Mouse (Mus musculus) MEL (cell line): Measurements from ENCODE around the gene Nelfb. TPM values are rescaled to one million over a fixed set of nuclear protein-coding genes. Genes with fewer than 3 reads are reported as not detected.

Experiments used
- DNase-seq: peaks from one replicate; pipeline ENCODE4 v3.0.0; 2011; ENCODE audit warnings: low read depth, low spot score
- H3K27ac ChIP-seq: 2 replicates; pipeline ENCODE4 v1.5.1; 2012; ENCODE audit warnings: low read depth, mild to moderate bottlenecking, control low read depth, low read length, moderate library complexity; ENCODE audit not compliant: control insufficient read depth
- H3K27me3 ChIP-seq, 2 experiments: fragments of 150-350 bp in 1 of 2; sonication (generic) in 1 of 2; 2 replicates each; pipeline ENCODE4 v1.6.1; 2012; ENCODE audit warnings: low read length in 2 of 2, mild to moderate bottlenecking in 2 of 2, improper control_type of control experiment in 1 of 2, moderate library complexity in 1 of 2; ENCODE audit not compliant: insufficient read depth in 2 of 2, control insufficient read depth in 1 of 2
- H3K36me3 ChIP-seq, 2 experiments: 2 replicates each; pipeline ENCODE4 v1.6.1; 2012 to 2014; ENCODE audit warnings: low read length in 2 of 2, improper control_type of control experiment in 1 of 2, inconsistent platforms in 1 of 2, mild to moderate bottlenecking in 1 of 2; ENCODE audit not compliant: insufficient read depth in 2 of 2, control insufficient read depth in 1 of 2
- H3K4me1 ChIP-seq, 2 experiments: fragments of 150-350 bp in 1 of 2; sonication (generic) in 1 of 2; 2 replicates each; pipeline ENCODE4 v1.6.1; 2012; ENCODE audit warnings: low read length in 2 of 2, improper control_type of control experiment in 1 of 2, mild to moderate bottlenecking in 1 of 2; ENCODE audit not compliant: insufficient read depth in 2 of 2, control insufficient read depth in 1 of 2
- H3K4me3 ChIP-seq, 2 experiments: fragments of 150-350 bp in 1 of 2; sonication (generic) in 1 of 2; 2 replicates each; pipeline ENCODE4 v1.5.1; 2012; ENCODE audit warnings: low read depth in 2 of 2, low read length in 2 of 2, mild to moderate bottlenecking in 2 of 2, moderate library complexity in 2 of 2, control low read depth in 1 of 2, improper control_type of control experiment in 1 of 2; ENCODE audit not compliant: control insufficient read depth in 1 of 2, insufficient read depth in 1 of 2
- H3K79me2 ChIP-seq: 2 replicates; pipeline ENCODE4 v1.6.1; 2012; ENCODE audit warnings: mild to moderate bottlenecking, low read length, moderate library complexity; ENCODE audit not compliant: control insufficient read depth, poor library complexity, insufficient read depth
- H3K9ac ChIP-seq: 2 replicates; pipeline ENCODE4 v1.6.1; 2012; ENCODE audit warnings: low read depth, mild to moderate bottlenecking, control low read depth, low read length, moderate library complexity; ENCODE audit not compliant: control insufficient read depth, poor library complexity, severe bottlenecking
- H3K9me3 ChIP-seq: fragments of 150-350 bp; sonication (generic); replicated peaks from 2 replicates; pipeline ENCODE4 v1.6.1; 2012; ENCODE audit warnings: mild to moderate bottlenecking, low read length, improper control_type of control experiment, moderate library complexity; ENCODE audit not compliant: insufficient read depth
- CHD1 ChIP-seq: IDR thresholded peaks from 2 replicates; pipeline ENCODE4 v1.6.1; 2012; ENCODE audit warnings: low read depth, mild to moderate bottlenecking, inconsistent platforms, low read length, improper control_type of control experiment
- CHD2 ChIP-seq: IDR thresholded peaks from 2 replicates; pipeline ENCODE4 v1.6.1; 2011; ENCODE audit warnings: low read length, improper control_type of control experiment
- E2F4 ChIP-seq: IDR thresholded peaks from 2 replicates; pipeline ENCODE4 v1.6.1; 2011; ENCODE audit warnings: low read depth, low read length, improper control_type of control experiment, borderline replicate concordance
- ELF1 ChIP-seq: IDR thresholded peaks from 2 replicates; pipeline ENCODE4 v1.6.1; 2014; ENCODE audit warnings: low read depth, mild to moderate bottlenecking, inconsistent platforms, low read length, improper control_type of control experiment, moderate library complexity
- EP300 ChIP-seq, 2 experiments: IDR thresholded peaks; 2 replicates each; pipeline ENCODE4 v1.6.1; 2011; ENCODE audit warnings: improper control_type of control experiment in 2 of 2, low read length in 2 of 2, low read depth in 1 of 2, mild to moderate bottlenecking in 1 of 2
- ETS1 ChIP-seq: IDR thresholded peaks from 2 replicates; pipeline ENCODE4 v1.6.1; 2012; ENCODE audit warnings: low read depth, mild to moderate bottlenecking, inconsistent platforms, low read length, improper control_type of control experiment, moderate library complexity
- GABPA ChIP-seq: IDR thresholded peaks from 2 replicates; pipeline ENCODE4 v1.6.1; 2012; ENCODE audit warnings: low read depth, mild to moderate bottlenecking, inconsistent platforms, low read length, improper control_type of control experiment, moderate library complexity
- HCFC1 ChIP-seq: IDR thresholded peaks from 2 replicates; pipeline ENCODE4 v1.6.1; 2012; ENCODE audit warnings: low read depth, mild to moderate bottlenecking, inconsistent platforms, low read length, improper control_type of control experiment, moderate library complexity
- JUND ChIP-seq: IDR thresholded peaks from 2 replicates; pipeline ENCODE4 v1.6.1; 2011; ENCODE audit warnings: low read depth, mild to moderate bottlenecking, improper control_type of control experiment, low read length
- MAZ ChIP-seq: IDR thresholded peaks from 2 replicates; pipeline ENCODE4 v1.6.1; 2012; ENCODE audit warnings: low read depth, mild to moderate bottlenecking, inconsistent platforms, low read length, improper control_type of control experiment
- MEF2A ChIP-seq: IDR thresholded peaks from 2 replicates; pipeline ENCODE4 v1.6.1; 2014; ENCODE audit warnings: low read depth, mild to moderate bottlenecking, inconsistent platforms, low read length, improper control_type of control experiment; ENCODE audit not compliant: poor library complexity, insufficient replicate concordance, severe bottlenecking; ENCODE audit errors: extremely low read depth
- MXI1 ChIP-seq: IDR thresholded peaks from 2 replicates; pipeline ENCODE4 v1.6.1; 2011; ENCODE audit warnings: mild to moderate bottlenecking, low read depth, low read length, improper control_type of control experiment
- NELFE ChIP-seq: IDR thresholded peaks from 2 replicates; pipeline ENCODE4 v1.6.1; 2011; ENCODE audit warnings: low read depth, low read length, improper control_type of control experiment
- NRF1 ChIP-seq: IDR thresholded peaks from 2 replicates; pipeline ENCODE4 v1.6.1; 2014; ENCODE audit warnings: low read depth, mild to moderate bottlenecking, inconsistent platforms, low read length, improper control_type of control experiment, moderate library complexity; ENCODE audit not compliant: poor library complexity, insufficient read depth, severe bottlenecking
- POLR2A ChIP-seq, 2 experiments: IDR thresholded peaks; 2 replicates each; pipeline ENCODE4 v1.6.1; 2011 to 2012; ENCODE audit warnings: low read length in 2 of 2, mild to moderate bottlenecking in 2 of 2, control low read depth in 1 of 2, improper control_type of control experiment in 1 of 2, low read depth in 1 of 2, moderate library complexity in 1 of 2; ENCODE audit not compliant: control insufficient read depth in 1 of 2, insufficient read depth in 1 of 2, poor library complexity in 1 of 2
- POLR2AphosphoS2 ChIP-seq: IDR thresholded peaks from 2 replicates; pipeline ENCODE4 v1.6.1; 2011; ENCODE audit warnings: low read length, improper control_type of control experiment
- RAD21 ChIP-seq: IDR thresholded peaks from 2 replicates; pipeline ENCODE4 v1.6.1; 2011; ENCODE audit warnings: mild to moderate bottlenecking, low read depth, low read length, improper control_type of control experiment
- RCOR1 ChIP-seq: IDR thresholded peaks from 2 replicates; pipeline ENCODE4 v1.6.1; 2012; ENCODE audit warnings: low read depth, mild to moderate bottlenecking, inconsistent platforms, low read length, improper control_type of control experiment
- SIN3A ChIP-seq: IDR thresholded peaks from 2 replicates; pipeline ENCODE4 v1.6.1; 2012; ENCODE audit warnings: low read length, improper control_type of control experiment, inconsistent platforms
- TAL1 ChIP-seq: IDR thresholded peaks from 2 replicates; pipeline ENCODE4 v1.6.1; 2012; ENCODE audit warnings: mild to moderate bottlenecking, inconsistent platforms, low read length, moderate library complexity, mixed read lengths
- TBP ChIP-seq: IDR thresholded peaks from 2 replicates; pipeline ENCODE4 v1.8.0; 2011; ENCODE audit warnings: low read depth, low read length, improper control_type of control experiment
- TCF12 ChIP-seq: IDR thresholded peaks from 2 replicates; pipeline ENCODE4 v1.6.1; 2014; ENCODE audit warnings: low read depth, mild to moderate bottlenecking, inconsistent platforms, low read length, improper control_type of control experiment, moderate library complexity
- ZMIZ1 ChIP-seq: IDR thresholded peaks from 2 replicates; pipeline ENCODE4 v1.6.1; 2012; ENCODE audit warnings: low read depth, mild to moderate bottlenecking, inconsistent platforms, low read length, improper control_type of control experiment, moderate library complexity
- polyA plus RNA-seq, 2 experiments: library from polyadenylated mRNA; stranded (reverse) in 1 of 2; unstranded in 1 of 2; fragments of >175 nt in 1 of 2; fragments of >200 nt in 1 of 2; gene quantifications; 2 replicates each; pipeline versions ENCODE4 v1.2.1 to v1.2.4; 2012; ENCODE audit warnings: low replicate concordance in 2 of 2, low read depth in 1 of 2; ENCODE audit not compliant: insufficient read length in 2 of 2, insufficient read depth in 1 of 2, missing spikeins in 1 of 2
- total RNA-seq: library from RNA; depleted of rRNA; stranded (reverse); fragments of 300-350 nt; gene quantifications from 2 replicates; pipeline ENCODE4 v1.2.3, GENCODE M21; 2012

Gene Nelfb
- total and polyA plus RNA-seq, 3 experiments = 62.9 to 83.5 TPM; not detected in 1

- Histone ChIP-seq H3K9ac (peak within 1 kb of the TSS; percentile 87), H3K27me3 (no peaks in the 10 kb centered on the region), H3K4me1 (peaks cover 6 to 32% of the 10 kb centered on the region in 2 experiments), H3K79me2 (peaks cover 21% of the 10 kb centered on the region), H3K27ac (peak within 1 kb of the TSS; percentile 96), H3K9me3 (no peaks in the 10 kb centered on the region), H3K36me3 (peaks cover 0 to 17% of the 10 kb centered on the region in 2 experiments; a peak in 2 of 4 replicates), H3K4me3 (peak within 1 kb of the TSS; percentile 57 to 72)
- peak; percentile 96 for DNase-seq
- TF ChIP-seq MAZ (peak; percentile 61; the same call in 1 of the 2 replicates), POLR2AphosphoS2 (peak; percentile 67; the same call in 1 of the 2 replicates), ETS1 (peak; percentile 10; the same call in 1 of the 2 replicates), TCF12 (peak; percentile 59; the same call in 1 of the 2 replicates), SIN3A (no peak; the same call in 1 of the 2 replicates), NRF1 (peak; percentile 92), RAD21 (no peak), HCFC1 (peak; percentile 79), ZMIZ1 (peak; percentile 84), ELF1 (peak; percentile 96), GABPA (no peak), NELFE (peak; percentile 77), MXI1 (peak; percentile 39), POLR2A (IDR thresholded peaks at IDR 0.05; ENCODE audit: control insufficient read depth in 1 of 2, insufficient read depth in 1 of 2, low read depth in 1 of 2, low read length in 2 of 2, poor library complexity in 1 of 2) (peak; percentile 50 to 60; a peak in 2 of 4 replicates), CHD2 (no peak), CHD1 (peak; percentile 74), EP300 (IDR thresholded peaks at IDR 0.05; ENCODE audit: low read depth in 1 of 2, low read length in 2 of 2) (peak; percentile 14 to 41; a peak in 1 of 4 replicates), TAL1 (0 out of 2 replicates have a peak, but pooled peaks have one; percentile 6), E2F4 (0 out of 2 replicates have a peak, but pooled peaks have one; percentile 44), MEF2A (0 out of 2 replicates have a peak, but pooled peaks have one; percentile 54), JUND (no peak), TBP (peak; percentile 80), RCOR1 (0 out of 2 replicates have a peak, but pooled peaks have one; percentile 8)
Observed at GRCm38 (mm10) chr2:25196172-25196954, 14.9 kb downstream of the Nelfb start, which contains the start of gene Tor4a. Gene Tor4a, minus strand, starts transcription at chr2:25196886.
